Mouse (Mus musculus) heart, adult 11 months (tissue): ENCODE results near the gene Hist2h3c2.

Experiments
- DNase-seq: peaks from one replicate; pipeline ENCODE4 v3.0.0; 2022

Hist2h3c2 gene

DNA sequence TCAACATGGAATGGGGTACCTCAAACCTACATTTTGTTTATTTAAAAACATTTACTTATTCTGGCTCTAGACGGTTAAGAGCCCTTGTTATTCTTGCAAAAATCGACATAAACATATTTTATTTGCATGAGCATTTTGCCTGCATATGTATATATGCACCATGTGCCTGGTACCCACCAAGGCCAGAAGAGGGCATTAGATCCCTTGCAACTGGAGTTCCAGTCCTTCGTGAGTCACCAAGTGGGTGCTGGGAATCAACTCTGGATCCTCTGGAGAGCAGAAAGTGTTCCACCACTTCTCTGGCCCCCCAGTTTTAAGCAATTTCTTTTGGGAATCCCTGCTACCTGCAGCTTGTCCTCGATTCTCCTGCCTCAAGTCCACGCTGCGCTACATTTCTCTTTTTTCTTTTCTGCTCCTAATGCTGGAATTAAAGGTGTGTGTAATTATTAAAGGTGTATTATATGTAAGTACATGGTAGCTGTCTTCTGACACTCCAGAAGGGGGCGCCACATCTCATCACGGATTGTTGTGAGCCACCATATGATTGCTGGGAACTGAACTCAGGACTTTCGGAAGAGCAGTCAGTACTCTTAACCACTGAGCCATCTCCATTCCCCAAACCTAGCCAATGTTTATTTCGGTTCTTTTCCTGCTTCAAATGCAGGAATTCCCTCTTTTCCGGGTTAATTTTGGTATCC lies 43.2 kb downstream of the Hist2h3c2 start:
- DNase-seq, result no peak

GRCm38 (mm10) chr3:96194966-96195365 lies 44.0 kb downstream of the Hist2h3c2 start:
- DNase-seq, result no peak

GRCm38 (mm10) chr3:96192977-96193376 lies 46.0 kb downstream of the Hist2h3c2 start:
- no peak for DNase-seq
